Mouse (Mus musculus) heart, adult 2 months (tissue): ENCODE results near the gene Cyp46a1. TPM values are rescaled to one million over a fixed set of nuclear protein-coding genes. Genes with fewer than 3 reads are reported as not detected.

Experiments
- DNase-seq, 2 experiments: peaks; one replicate each; pipeline ENCODE4 v3.0.0; 2021
- H3K27ac ChIP-seq: fragments of 200-600 bp; 2 replicates; pipeline ENCODE4 v1.8.1; 2022
- H3K27me3 ChIP-seq: fragments of 200-500 bp; 2 replicates; pipeline ENCODE4 v1.6.1; 2012; ENCODE audit warnings: mild to moderate bottlenecking, low read length, inconsistent platforms, mixed read lengths; ENCODE audit not compliant: control insufficient read depth, insufficient read depth
- H3K36me3 ChIP-seq: fragments of 200-500 bp; 2 replicates; pipeline ENCODE4 v1.6.1; 2012; ENCODE audit warnings: low read length, inconsistent platforms; ENCODE audit not compliant: control insufficient read depth, insufficient read depth
- H3K4me1 ChIP-seq: fragments of 200-500 bp; 2 replicates; pipeline ENCODE4 v1.6.1; 2011; ENCODE audit warnings: low read length; ENCODE audit not compliant: control insufficient read depth, insufficient read depth
- H3K4me3 ChIP-seq: fragments of 200-600 bp; 2 replicates; pipeline ENCODE4 v1.8.1; 2022
- H3K79me2 ChIP-seq: fragments of 200-500 bp; replicated peaks from 2 replicates; pipeline ENCODE4 v1.6.1; 2012; ENCODE audit warnings: mild to moderate bottlenecking, inconsistent platforms, low read length, moderate library complexity, mixed read lengths; ENCODE audit not compliant: control insufficient read depth, insufficient read depth
- H3K9ac ChIP-seq: fragments of 200-500 bp; 2 replicates; pipeline ENCODE4 v1.6.1; 2012; ENCODE audit warnings: low read depth, mild to moderate bottlenecking, control low read depth, inconsistent platforms, low read length, mixed read lengths
- CTCF ChIP-seq: fragments of 200-600 bp; IDR thresholded peaks from 2 replicates; pipeline ENCODE4 v1.8.1; 2022; ENCODE audit warnings: antibody characterized with exemption, mild to moderate bottlenecking, moderate library complexity
- EP300 ChIP-seq: fragments of 200-500 bp; IDR thresholded peaks from 2 replicates; pipeline ENCODE4 v1.6.1; 2011; ENCODE audit warnings: low read depth, low read length, control low read depth; ENCODE audit not compliant: insufficient read depth
- POLR2A ChIP-seq: fragments of 200-500 bp; IDR thresholded peaks from 2 replicates; pipeline ENCODE4 v1.6.1; 2011; ENCODE audit warnings: mild to moderate bottlenecking, low read depth, low read length, control low read depth; ENCODE audit not compliant: insufficient read depth
- WGBS: fragments of 180-500 bp; shearing (Covaris S2); methylation state at CpG from one replicate; pipeline ENCODE4 v1.1.7; 2018; 5-methylcytosine and 5-hydroxymethylcytosine counted together
- intact Hi-C: fragments of 180-260 bp; cut with DNase I; formaldehyde crosslinking; loops from one replicate; pipeline ENCODE4 v1.15.1; 2025
- polyA plus RNA-seq: library from polyadenylated mRNA; depleted of rRNA; stranded (reverse); fragments of >200 nt; gene quantifications from 2 replicates; pipeline ENCODE4 v1.2.3, GENCODE M21; 2012
- total RNA-seq, 2 experiments: library from RNA; stranded (reverse); gene quantifications; 2 replicates each; pipeline ENCODE4 v1.2.3; 2021

Gene Cyp46a1
- total and polyA plus RNA-seq, 3 experiments, result 0.41 to 1.3 (median 0.47) TPM

- H3K27ac ChIP-seq, result no peak overlapping the region; the same call in 1 of the 2 replicates
These were observed 30.3 kb upstream of the Cyp46a1 start for GRCm38 (mm10) chr12:108303778-108304365.

GRCm38 (mm10) chr12:108305172-108305571 lies 29.0 kb upstream of the Cyp46a1 start:
- 79% methylated on average over 8 of the region's 8 CpGs for WGBS
- Histone ChIP-seq H3K4me3 (no peak overlapping the region), H3K27me3 (no peaks in the 10 kb centered on the region), H3K9ac (no peak overlapping the region), H3K36me3 (no peaks in the 10 kb centered on the region), H3K27ac (no peak overlapping the region), H3K4me1 (peaks cover 12% of the 10 kb centered on the region), H3K79me2 (no peaks in the 10 kb centered on the region)
- no peak for TF ChIP-seq EP300
- no peak for TF ChIP-seq CTCF
- no peak for TF ChIP-seq POLR2A
- no peak for DNase-seq
- intact Hi-C loops, result no loop called here

More at GRCm38 (mm10) chr12:108303778-108304365, 30.3 kb upstream of the Cyp46a1 start:
- DNase-seq, result peak in 1 of 2 experiments; percentile 31
- no peak overlapping the region for H3K9ac ChIP-seq
- H3K27me3 ChIP-seq, result no peaks in the 10 kb centered on the region
- H3K36me3 ChIP-seq, result no peaks in the 10 kb centered on the region
- TF ChIP-seq EP300 (no peak), POLR2A (no peak), CTCF (no peak)
- no peak overlapping the region for H3K4me3 ChIP-seq
- 32% methylated on average over 6 of the region's 6 CpGs for WGBS
- H3K79me2 ChIP-seq, result no peaks in the 10 kb centered on the region
- intact Hi-C loops, result no loop called here
- H3K4me1 ChIP-seq, result peaks cover 5% of the 10 kb centered on the region; the same call in 1 of the 2 replicates

- TF ChIP-seq CTCF (peak; percentile 52), POLR2A (no peak)
- Histone ChIP-seq H3K27ac (peak within 1 kb of the TSS; percentile 62), H3K27me3 (no peaks in the 10 kb centered on the region), H3K4me3 (peak within 1 kb of the TSS; percentile 49), H3K36me3 (no peaks in the 10 kb centered on the region), H3K9ac (peak within 1 kb of the TSS; percentile 86), H3K4me1 (peaks cover 17% of the 10 kb centered on the region), H3K79me2 (no peaks in the 10 kb centered on the region)
- intact Hi-C loops, result no loop called here
- peak; percentile 68 to 77 for DNase-seq
- WGBS, result 5% methylated on average over 67 of the region's 67 CpGs
These were observed 28.1 kb upstream of the Cyp46a1 start, which contains the start of gene Hhipl1 for GRCm38 (mm10) chr12:108305812-108306794. Hhipl1 (plus strand) TSS chr12:108306270.

GRCm38 (mm10) chr12:108307553-108307952 lies 26.6 kb upstream of the Cyp46a1 start:
- Histone ChIP-seq H3K9ac (no peak overlapping the region), H3K79me2 (no peaks in the 10 kb centered on the region), H3K4me1 (peaks cover 17% of the 10 kb centered on the region), H3K27ac (no peak overlapping the region; the same call in 1 of the 2 replicates), H3K27me3 (no peaks in the 10 kb centered on the region), H3K36me3 (no peaks in the 10 kb centered on the region), H3K4me3 (no peak overlapping the region)
- DNase-seq, result peak; percentile 38 to 71
- TF ChIP-seq POLR2A (no peak), CTCF (peak; percentile 87)
- intact Hi-C loops, result no loop called here
- 29% methylated on average over 14 of the region's 14 CpGs for WGBS

- Histone ChIP-seq H3K27ac (peak overlapping the region; percentile 65), H3K9ac (no peak overlapping the region), H3K4me3 (no peak overlapping the region), H3K79me2 (no peaks in the 10 kb centered on the region), H3K27me3 (no peaks in the 10 kb centered on the region), H3K36me3 (no peaks in the 10 kb centered on the region), H3K4me1 (peaks cover 17% of the 10 kb centered on the region)
- intact Hi-C loops, result no loop called here
- TF ChIP-seq POLR2A (no peak), EP300 (no peak), CTCF (no peak)
- peak; percentile 59 to 70 for DNase-seq
- WGBS, result 82% methylated on average over 16 of the region's 16 CpGs
These were observed 25.8 kb upstream of the Cyp46a1 start for GRCm38 (mm10) chr12:108308363-108308856.

- H3K27ac ChIP-seq, result peak overlapping the region; percentile 65
- no peaks in the 10 kb centered on the region for H3K27me3 ChIP-seq
- 0 out of 2 replicates have a peak, but pooled peaks have one; percentile 67 for TF ChIP-seq EP300
- TF ChIP-seq POLR2A, result no peak; the same call in 1 of the 2 replicates
- peak; percentile 53 to 71 for DNase-seq
- H3K79me2 ChIP-seq, result no peaks in the 10 kb centered on the region
- H3K4me1 ChIP-seq, result peaks cover 17% of the 10 kb centered on the region
- H3K36me3 ChIP-seq, result no peaks in the 10 kb centered on the region
- WGBS, result 29% methylated on average over 7 of the region's 8 CpGs
- intact Hi-C loops, result no loop called here
- no peak overlapping the region for H3K9ac ChIP-seq
- H3K4me3 ChIP-seq, result no peak overlapping the region
These were observed 24.9 kb upstream of the Cyp46a1 start for GRCm38 (mm10) chr12:108309116-108309794.
